Mouse (Mus musculus): ENCODE results near the gene Igf2bp1.

GRCm38 (mm10) chr11:96004793-96005402 lies 842 bp downstream of the Igf2bp1 start:
- no peak for TF ChIP-seq CTCF (IDR thresholded peaks at IDR 0.05; ENCODE audit: insufficient read depth, low read depth, low read length)
- no peak for TF ChIP-seq POLR2A (IDR thresholded peaks at IDR 0.05; ENCODE audit: insufficient read depth, low read depth, low read length)
